ENCODE assay signal across 9 mouse cellular contexts in genomic region chr16:11201740-11202394, GRCm38 (mm10). TPM values are rescaled to one million over a fixed set of nuclear protein-coding genes. Genes with fewer than 3 reads are reported as not detected.
DNase-seq lines count a peak whose midpoint lies in the region; ATAC-seq and TF ChIP-seq lines count a peak whose summit lies in the region.
"Had no signal": no experiment of that assay in that cellular context is flagged by ENCODE, and none has a peak within 500 bp of the region (broad histone marks: within the 10 kb centered on the region; RNA-seq: fewer than 3 reads in every experiment).

No protein-coding gene starts in this region.

- peaks cover 81% of the 10 kb centered on the region for H3K79me3 ChIP-seq in C2C12 (ENCODE audit: low read depth)

- peaks cover 56% of the 10 kb centered on the region for H3K4me1 ChIP-seq in erythroblast, embryonic 14.5 days (ENCODE audit: control insufficient read depth)
- H3K4me1 ChIP-seq in forebrain, embryonic 15.5 days: peaks cover 31% of the 10 kb centered on the region
- H3K4me1 ChIP-seq in liver, embryonic 13.5 days (replicated peaks): peaks cover 56% of the 10 kb centered on the region

- TF ChIP-seq CTCF in C2C12 (IDR thresholded peaks at IDR 0.05; ENCODE audit: control insufficient read depth, insufficient read depth, insufficient read length): no peak

- intact Hi-C loops in left cerebral cortex, postnatal 14 days (cut with DNase I): no loop called here

- H3K79me2 ChIP-seq in C2C12 (ENCODE audit: control insufficient read depth, insufficient read depth): peaks cover 99% of the 10 kb centered on the region

- no peak overlapping the region for H3K27ac ChIP-seq in forebrain, embryonic 15.5 days (replicated peaks)
- H3K27ac ChIP-seq in liver, embryonic 13.5 days: peak overlapping the region; percentile 16; the same call in 1 of the 2 replicates

- 65% methylated on average over 6 of the region's 6 CpGs for WGBS in forebrain, embryonic 15.5 days
- WGBS in liver, embryonic 13.5 days (ENCODE audit: insufficient replicate concordance): 44% methylated on average over 6 of the region's 6 CpGs

- H3ac ChIP-seq in C2C12 (ENCODE audit: control insufficient read depth, insufficient read length, low read depth): peak overlapping the region; percentile 19

- H3K4me3 ChIP-seq in erythroblast, embryonic 14.5 days (replicated peaks): peak overlapping the region; percentile 73
- H3K4me3 ChIP-seq in C2C12 (ENCODE audit: insufficient read depth, poor library complexity, severe bottlenecking): peak overlapping the region; percentile 95
- H3K4me3 ChIP-seq in forebrain, embryonic 15.5 days: peak overlapping the region; percentile 57
- peak overlapping the region; percentile 92 for H3K4me3 ChIP-seq in liver, embryonic 13.5 days (replicated peaks)

- peak overlapping the region; percentile 59 for H3K9ac ChIP-seq in forebrain, embryonic 15.5 days (replicated peaks)
- peak overlapping the region; percentile 89 for H3K9ac ChIP-seq in liver, embryonic 13.5 days

- ATAC-seq in erythroblast, adult 5-6 weeks (replicated peaks; ENCODE audit: low FRiP score, poor library complexity, severe bottlenecking): no peak
- ATAC-seq in forebrain, embryonic 15.5 days (replicated peaks): no peak
- no peak for ATAC-seq in liver, embryonic 13.5 days (ENCODE audit: low read depth)

- H3K4me2 ChIP-seq in forebrain, embryonic 15.5 days (replicated peaks): peak overlapping the region; percentile 94
- H3K4me2 ChIP-seq in liver, embryonic 13.5 days: peak overlapping the region; percentile 91

- no peak for DNase-seq in liver, embryonic 13.5 days
- DNase-seq in left cerebral cortex, postnatal 14 days (ENCODE audit: low spot score in 2 of 2): no peak
- no peak for DNase-seq in adrenal gland, adult 2 months
- DNase-seq in thymus, postnatal 0 days (ENCODE audit: low spot score): no peak
- DNase-seq: kidney, adult 8-10 months had no signal

- H3K36me3 ChIP-seq in erythroblast, embryonic 14.5 days (ENCODE audit: control insufficient read depth): peaks cover 70% of the 10 kb centered on the region
- peaks cover 58% of the 10 kb centered on the region for H3K36me3 ChIP-seq in C2C12 (ENCODE audit: control insufficient read depth, insufficient read depth)
- peaks cover 43% of the 10 kb centered on the region for H3K36me3 ChIP-seq in forebrain, embryonic 15.5 days
- H3K36me3 ChIP-seq in liver, embryonic 13.5 days: peaks cover 56% of the 10 kb centered on the region

- H3K27me3 ChIP-seq in erythroblast, embryonic 14.5 days (ENCODE audit: control insufficient read depth): no peaks in the 10 kb centered on the region
- no peaks in the 10 kb centered on the region for H3K27me3 ChIP-seq in C2C12 (ENCODE audit: control insufficient read depth, insufficient read depth, insufficient read length)
- H3K27me3 ChIP-seq in forebrain, embryonic 15.5 days: no peaks in the 10 kb centered on the region
- H3K27me3 ChIP-seq in liver, embryonic 13.5 days: no peaks in the 10 kb centered on the region

- no peaks in the 10 kb centered on the region for H3K9me3 ChIP-seq in erythroblast, embryonic 14.5 days (ENCODE audit: control insufficient read depth, low read length)
- H3K9me3 ChIP-seq in forebrain, embryonic 15.5 days: no peaks in the 10 kb centered on the region
- H3K9me3 ChIP-seq in liver, embryonic 13.5 days (replicated peaks): no peaks in the 10 kb centered on the region

TF ChIP-seq in C2C12, 6 proteins besides CTCF, POLR2A, EP300 and RAD21:
- TF ChIP-seq CEBPB (IDR thresholded peaks at IDR 0.05; ENCODE audit: low read depth) (no peak), MYOG (IDR thresholded peaks at IDR 0.05; ENCODE audit: control insufficient read depth, extremely low read depth, insufficient read length) (no peak), FOSL1 (IDR thresholded peaks at IDR 0.05; ENCODE audit: insufficient read depth, low read length, poor library complexity, severe bottlenecking) (no peak), MYOD1 (IDR thresholded peaks at IDR 0.05; ENCODE audit: control insufficient read depth, insufficient read length, low read depth) (no peak), MAX (IDR thresholded peaks at IDR 0.05) (no peak), USF1 (IDR thresholded peaks at IDR 0.05; ENCODE audit: low read depth) (no peak)

RNA-seq across cellular contexts. Expression of gene Rsl1d1, which starts 1.3 kb away (rescaled TPM):
- 0.68 and 0.77 TPM in 2 replicates for polyA plus RNA-seq in erythroblast, embryonic 14.5 days (2012)
- total RNA-seq in erythroblast, adult 5-6 weeks (2015; ENCODE audit: low replicate concordance): 35.7 and 61.7 TPM in 2 replicates
- total RNA-seq in erythroblast, adult 5-6 weeks (2017; ENCODE audit: low replicate concordance): 34.6 and 41.4 TPM in 2 replicates
- 62.7 TPM for polyA plus RNA-seq in C2C12 (2012; fragmentation: generic; extraction: Trizol)
- polyA plus RNA-seq in forebrain, embryonic 15.5 days (2015; fragmentation: Nextera tagmentation; extraction: Ambion mirVana): 155 and 157 TPM in 2 replicates
- 161 and 200 TPM in 2 replicates for polyA plus RNA-seq in liver, embryonic 13.5 days (2015; fragmentation: Nextera tagmentation; extraction: Ambion mirVana)
- 10 to 100 TPM; 49.1 to 53.8 TPM for total RNA-seq in left cerebral cortex, postnatal 14 days (2021)
- total RNA-seq in adrenal gland, adult 2 months (2021): 10 to 100 TPM; 65.7 to 82.2 TPM
- polyA plus RNA-seq in adrenal gland, adult 2 months (2012; rRNA removed): 1.3 TPM in 2 replicates
- 207 and 215 TPM in 2 replicates for polyA plus RNA-seq in thymus, postnatal 0 days (2015; fragmentation: Nextera tagmentation; extraction: Ambion mirVana)

RNA-seq across cellular contexts. Expression of gene Zc3h7a, which starts 25.7 kb away (rescaled TPM):
- 0.50 and 0.54 TPM in 2 replicates for polyA plus RNA-seq in erythroblast, embryonic 14.5 days (2012)
- total RNA-seq in erythroblast, adult 5-6 weeks (2015; ENCODE audit: low replicate concordance): 53.3 and 83.4 TPM in 2 replicates
- 57.7 and 61.0 TPM in 2 replicates for total RNA-seq in erythroblast, adult 5-6 weeks (2017; ENCODE audit: low replicate concordance)
- polyA plus RNA-seq in C2C12 (2012; fragmentation: generic; extraction: Trizol): 10.2 TPM
- polyA plus RNA-seq in forebrain, embryonic 15.5 days (2015; fragmentation: Nextera tagmentation; extraction: Ambion mirVana): 72.9 and 74.8 TPM in 2 replicates
- 27.1 and 36.3 TPM in 2 replicates for polyA plus RNA-seq in liver, embryonic 13.5 days (2015; fragmentation: Nextera tagmentation; extraction: Ambion mirVana)
- total RNA-seq in left cerebral cortex, postnatal 14 days (2021): 10 to 100 TPM; 54.2 to 68.5 TPM
- 10 to 100 TPM; 46.7 to 79.2 TPM for total RNA-seq in adrenal gland, adult 2 months (2021)
- polyA plus RNA-seq in adrenal gland, adult 2 months (2012; rRNA removed): 12.3 and 15.0 TPM in 2 replicates
- polyA plus RNA-seq in thymus, postnatal 0 days (2015; fragmentation: Nextera tagmentation; extraction: Ambion mirVana): 84.5 and 89.5 TPM in 2 replicates

RNA-seq across cellular contexts. Expression of gene Gspt1, which starts 52.3 kb away (rescaled TPM):
- 7.9 and 9.5 TPM in 2 replicates for polyA plus RNA-seq in erythroblast, embryonic 14.5 days (2012)
- 112 and 165 TPM in 2 replicates for total RNA-seq in erythroblast, adult 5-6 weeks (2015; ENCODE audit: low replicate concordance)
- total RNA-seq in erythroblast, adult 5-6 weeks (2017; ENCODE audit: low replicate concordance): 24.0 and 28.8 TPM in 2 replicates
- polyA plus RNA-seq in C2C12 (2012; fragmentation: generic; extraction: Trizol): 79.7 TPM
- 60.7 and 62.8 TPM in 2 replicates for polyA plus RNA-seq in forebrain, embryonic 15.5 days (2015; fragmentation: Nextera tagmentation; extraction: Ambion mirVana)
- polyA plus RNA-seq in liver, embryonic 13.5 days (2015; fragmentation: Nextera tagmentation; extraction: Ambion mirVana): 61.0 and 67.3 TPM in 2 replicates
- total RNA-seq in left cerebral cortex, postnatal 14 days (2021): 10 to 100 TPM; 83.9 to 86.9 TPM
- total RNA-seq in adrenal gland, adult 2 months (2021): 100 to 1,000 TPM; 120 to 193 TPM
- 61.8 and 118 TPM in 2 replicates for polyA plus RNA-seq in adrenal gland, adult 2 months (2012; rRNA removed)
- 75.6 and 81.3 TPM in 2 replicates for polyA plus RNA-seq in thymus, postnatal 0 days (2015; fragmentation: Nextera tagmentation; extraction: Ambion mirVana)

Comparison
In these comparisons a context has a peak if more than half of its experiments do, and no peak if none do; other contexts are left out.
1. RNA of gene Rsl1d1, which starts 1.3 kb away (polyA plus RNA-seq): 207 to 215 TPM in thymus, postnatal 0 days, 161 to 200 TPM in liver, embryonic 13.5 days, 155 to 157 TPM in forebrain, embryonic 15.5 days and 62.7 TPM in C2C12 (single experiment); 1.3 TPM in adrenal gland, adult 2 months and 0.68 to 0.77 TPM in erythroblast, embryonic 14.5 days; every median in the first group is over 10 times any median in the second.
2. Peak in every context shown above with its lines, with median percentiles within 50 percentile points of each other: H3K4me3 ChIP-seq.